Mouse (Mus musculus): Measurements from ENCODE around the gene Chrm1.
A peak's percentile ranks its signal among the peaks of the same experiment; 100 is the strongest.

Chrm1 gene

GRCm38 (mm10) chr19:8691871-8692539 lies 28.4 kb downstream of the Chrm1 start:
- DNase-seq = no peak

DNA sequence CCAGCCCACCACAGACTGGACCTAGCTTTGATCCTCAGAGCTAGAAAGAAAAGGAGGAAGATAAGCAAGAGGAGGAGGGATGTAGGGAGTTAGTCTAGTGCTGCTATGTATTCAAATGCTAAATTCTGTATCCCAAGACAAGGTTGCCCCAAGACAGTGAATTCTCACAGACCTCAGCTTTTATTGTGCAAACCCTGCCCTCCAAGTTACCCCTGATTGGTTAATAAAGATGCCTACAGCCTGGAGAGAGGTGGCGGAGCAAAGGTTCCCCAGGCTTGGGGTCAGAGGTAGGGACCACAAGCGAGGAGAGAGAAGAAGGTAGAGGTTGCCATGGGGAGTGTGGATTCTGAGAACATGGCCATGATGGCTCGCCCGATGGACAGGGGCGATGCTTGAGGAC lies 29.2 kb downstream of the Chrm1 start:
- DNase-seq = no peak

DNA sequence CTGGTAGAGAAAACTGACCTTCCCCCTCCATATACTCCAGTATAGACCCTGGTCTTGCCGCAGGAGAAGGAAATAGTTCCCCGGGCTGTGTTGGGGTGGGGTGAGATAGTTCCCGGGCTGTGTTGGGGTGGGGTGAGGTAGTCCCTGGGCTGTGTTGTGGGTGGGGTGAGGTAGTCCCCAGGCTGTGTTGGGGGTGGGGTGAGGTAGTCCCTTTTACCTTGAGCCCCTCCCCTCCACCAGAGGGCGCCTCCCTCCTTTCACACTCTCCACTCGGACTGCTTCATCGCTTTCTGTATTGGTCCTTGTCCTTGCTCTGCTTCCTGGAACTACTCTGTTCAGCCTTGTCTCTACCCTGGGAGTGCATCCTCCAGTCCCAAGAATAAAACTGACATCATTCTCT lies 31.7 kb downstream of the Chrm1 start:
- peak; percentile 56 to 77 for DNase-seq

DNA sequence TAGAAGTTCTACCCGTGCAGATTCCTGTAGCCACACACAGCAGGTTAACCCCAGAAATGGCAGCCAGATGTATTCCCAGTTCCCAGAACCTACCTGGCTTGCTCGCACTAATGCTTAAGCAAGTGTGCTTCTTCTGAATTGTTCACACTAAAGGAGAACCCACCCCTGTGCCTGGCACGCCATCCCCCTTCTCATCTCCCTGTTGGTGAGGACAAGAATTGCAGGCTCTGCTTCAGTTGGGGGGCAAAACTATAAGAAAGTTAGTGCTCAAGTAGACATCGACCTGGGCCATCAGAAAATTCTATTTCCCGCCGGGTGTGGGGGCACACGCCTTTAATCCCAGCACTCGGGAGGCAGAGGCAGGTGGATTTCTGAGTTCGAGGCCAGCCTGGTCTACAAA lies 36.1 kb downstream of the Chrm1 start:
- no peak for DNase-seq

DNA sequence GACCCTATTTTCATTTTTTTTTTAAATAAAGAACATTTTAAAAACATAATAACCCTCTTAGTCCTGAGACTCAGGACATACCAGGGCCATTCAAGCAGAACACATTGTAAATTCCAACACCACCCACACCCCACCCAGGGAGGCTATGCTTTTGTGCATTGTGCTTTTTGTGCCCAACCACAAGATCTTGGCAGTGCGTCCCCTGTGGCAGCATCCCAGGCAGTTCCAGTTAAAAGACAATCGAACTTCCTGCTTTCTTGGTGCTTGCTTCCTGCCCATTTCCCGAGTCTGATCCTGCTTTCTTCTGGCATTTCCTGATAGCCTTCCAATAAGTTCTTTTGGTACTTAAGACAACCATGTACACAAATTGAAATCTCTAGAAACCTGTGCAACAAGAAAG lies 38.9 kb downstream of the Chrm1 start:
- DNase-seq = peak; percentile 50 to 66

- DNase-seq = no peak
Observed at GRCm38 (mm10) chr19:8703571-8703970, 40.0 kb downstream of the Chrm1 start.

GRCm38 (mm10) chr19:8705026-8705708 lies 41.6 kb downstream of the Chrm1 start:
- no peak for DNase-seq

DNA sequence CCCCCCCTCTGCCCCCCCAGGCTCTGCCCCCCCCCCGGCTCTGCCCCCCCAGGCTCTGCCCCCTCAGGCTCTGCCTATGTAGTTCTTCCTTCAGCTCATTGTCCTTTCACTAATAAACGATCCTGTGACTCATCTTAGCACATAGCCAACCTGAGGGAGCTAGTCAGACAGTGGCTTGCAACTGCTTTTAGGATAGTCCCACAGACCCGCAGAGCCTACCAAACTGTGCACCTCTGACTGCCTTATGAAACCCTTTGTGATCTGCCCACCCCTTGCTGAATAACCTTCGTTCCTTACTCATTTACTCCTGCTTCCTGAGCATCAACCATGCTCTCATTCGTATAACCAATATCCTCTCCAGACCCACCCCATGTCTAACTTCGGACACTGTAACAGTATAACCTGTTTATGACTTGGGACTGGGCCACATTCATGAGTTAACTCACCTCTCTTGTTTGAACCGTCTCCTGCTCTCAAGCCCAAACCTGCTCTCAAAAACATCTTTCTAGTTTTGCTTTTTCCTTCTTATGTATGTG lies 42.6 kb downstream of the Chrm1 start:
- DNase-seq = no peak

DNA sequence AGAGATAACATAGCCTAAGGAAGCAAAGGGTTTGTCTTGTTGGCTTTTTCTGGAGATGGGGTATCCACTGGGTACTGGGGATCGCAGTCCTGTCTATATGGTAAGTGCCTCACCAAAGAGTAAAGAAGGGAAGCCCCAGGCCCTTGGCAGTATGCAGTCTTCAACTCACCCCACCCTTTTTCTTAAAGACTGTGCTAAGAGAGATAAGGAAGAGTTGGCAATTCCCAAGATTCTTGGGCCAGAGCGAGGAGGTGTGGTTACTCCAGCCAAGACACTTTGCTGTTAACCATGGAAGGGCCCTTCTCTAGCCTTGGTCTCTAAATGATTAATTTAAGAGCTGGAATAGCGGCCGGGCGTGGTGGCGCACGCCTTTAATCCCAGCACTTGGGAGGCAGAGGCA lies 43.3 kb downstream of the Chrm1 start:
- DNase-seq = no peak

DNA sequence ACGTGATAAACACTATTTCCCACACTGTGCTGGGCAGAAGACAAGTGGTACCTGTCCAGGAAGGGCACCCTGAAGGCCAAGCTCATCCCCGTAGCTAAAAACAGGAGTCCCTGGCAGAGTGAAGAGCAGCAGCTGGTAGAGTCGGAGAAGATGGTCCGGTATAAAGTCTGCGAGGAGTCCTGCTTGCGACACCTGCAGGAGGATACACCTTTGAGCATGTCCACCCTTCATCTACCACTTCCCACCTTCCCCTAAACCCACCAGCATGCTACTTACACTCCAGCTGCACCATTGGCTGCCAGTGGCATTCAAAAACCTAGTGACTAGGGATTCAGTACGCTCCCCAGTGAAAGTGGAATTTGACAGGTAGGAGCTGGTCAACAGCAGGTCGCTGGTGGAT lies 45.4 kb downstream of the Chrm1 start:
- DNase-seq = no peak

DNA sequence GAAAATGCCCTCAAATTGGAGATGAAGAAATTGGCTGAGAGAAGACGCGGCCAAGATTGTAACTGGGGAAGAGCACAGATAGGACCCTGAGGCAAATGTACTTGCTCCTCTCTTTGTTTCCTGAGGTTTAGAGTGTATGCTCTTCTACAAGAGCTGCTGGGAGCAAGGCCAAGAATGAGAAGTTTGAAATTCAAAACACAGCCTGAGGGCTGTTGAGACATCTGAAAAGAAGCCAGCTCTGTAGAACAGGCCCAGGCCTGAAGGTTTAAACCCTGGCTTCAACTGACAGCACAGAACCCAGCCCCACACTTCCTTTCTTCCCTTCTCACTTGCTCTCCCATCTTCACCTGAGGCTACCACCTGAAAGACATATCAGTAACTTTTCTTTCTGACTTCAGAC lies 46.5 kb downstream of the Chrm1 start:
- no peak for DNase-seq

DNA sequence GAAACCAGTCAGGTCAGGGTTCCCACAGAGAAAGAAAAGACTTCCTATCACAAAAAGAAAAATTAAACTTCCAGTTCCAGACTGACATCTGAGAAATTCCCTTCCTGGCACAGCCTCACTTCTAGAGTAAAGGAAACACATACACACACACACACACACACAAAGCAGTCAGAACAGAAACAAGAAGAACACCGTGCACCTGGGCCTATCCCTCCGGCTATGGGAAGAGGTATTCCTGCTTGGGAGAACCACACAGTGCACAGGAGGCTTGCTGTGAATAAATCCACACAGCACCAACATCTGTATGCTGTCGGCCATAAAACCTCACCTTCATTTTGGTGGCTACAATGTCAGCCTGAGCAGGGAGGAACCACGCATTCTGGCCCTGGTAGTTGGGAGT lies 47.9 kb downstream of the Chrm1 start:
- no peak for DNase-seq

DNA sequence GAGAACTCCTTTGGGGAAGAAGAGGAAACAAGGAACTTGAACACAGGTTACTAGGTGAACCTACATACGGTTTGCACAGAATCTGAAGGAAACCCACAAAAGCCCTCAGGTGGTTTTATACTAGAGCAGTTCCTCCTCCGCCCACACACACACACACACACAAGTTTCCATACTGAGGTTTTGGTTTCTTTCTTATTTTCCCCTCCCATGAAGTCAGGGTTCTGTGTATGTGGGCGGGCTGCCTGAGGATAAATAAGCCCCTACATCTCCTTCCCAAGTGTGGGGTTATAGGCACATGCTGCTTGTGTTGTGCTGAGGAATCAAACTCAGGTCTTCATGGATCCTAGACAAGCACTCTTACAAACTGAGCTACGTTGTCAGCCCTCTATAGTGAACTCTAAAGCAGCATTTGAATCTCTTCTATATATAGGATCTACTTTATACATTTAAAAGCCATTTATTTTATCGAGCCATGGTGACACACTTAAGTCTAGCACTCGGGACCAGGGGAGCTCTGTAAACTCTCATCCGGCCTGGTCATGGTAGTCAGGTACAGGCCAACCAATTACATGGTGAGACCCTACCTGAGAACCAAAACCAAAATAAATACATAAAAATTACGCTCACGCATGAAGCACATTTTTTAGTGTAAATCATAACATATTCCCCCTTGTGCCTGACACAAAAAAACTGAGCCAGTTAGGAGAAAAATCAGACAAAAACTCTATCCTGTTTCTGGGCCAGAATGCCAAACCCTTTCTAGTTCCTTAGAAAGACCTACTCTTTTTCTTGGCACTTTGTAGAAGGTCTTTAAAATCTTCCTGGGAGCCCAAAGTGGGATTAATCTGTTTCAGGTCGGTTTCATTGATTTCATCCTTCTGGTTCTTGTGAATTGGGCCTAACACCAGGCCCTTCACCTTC lies 48.6 kb downstream of the Chrm1 start:
- no peak for DNase-seq

DNA sequence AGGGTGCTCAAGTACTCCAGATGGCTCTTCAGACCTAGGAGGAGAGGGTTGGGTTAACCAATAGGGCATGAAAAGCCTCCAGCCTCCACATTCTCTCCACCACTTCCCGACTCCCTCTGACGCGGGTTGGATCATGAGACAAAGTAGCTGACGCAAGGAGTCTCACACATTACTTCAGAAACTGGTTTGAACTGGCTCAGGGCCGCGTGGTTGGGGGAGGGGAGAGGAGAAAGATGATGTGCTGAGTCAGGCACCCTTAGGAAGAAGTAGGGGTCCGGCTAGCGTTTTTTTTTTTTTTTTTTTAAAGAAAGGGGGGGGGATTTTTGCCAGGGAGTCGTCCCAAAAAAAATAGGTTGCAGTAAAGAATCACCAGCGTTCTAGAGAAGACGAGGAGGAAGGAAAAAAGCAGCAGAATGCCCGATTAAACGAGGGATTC lies 49.3 kb downstream of the Chrm1 start:
- peak; percentile 86 to 87 for DNase-seq

GRCm38 (mm10) chr19:8713306-8713996 lies 49.9 kb downstream of the Chrm1 start:
- peak; percentile 92 to 96 for DNase-seq

DNA sequence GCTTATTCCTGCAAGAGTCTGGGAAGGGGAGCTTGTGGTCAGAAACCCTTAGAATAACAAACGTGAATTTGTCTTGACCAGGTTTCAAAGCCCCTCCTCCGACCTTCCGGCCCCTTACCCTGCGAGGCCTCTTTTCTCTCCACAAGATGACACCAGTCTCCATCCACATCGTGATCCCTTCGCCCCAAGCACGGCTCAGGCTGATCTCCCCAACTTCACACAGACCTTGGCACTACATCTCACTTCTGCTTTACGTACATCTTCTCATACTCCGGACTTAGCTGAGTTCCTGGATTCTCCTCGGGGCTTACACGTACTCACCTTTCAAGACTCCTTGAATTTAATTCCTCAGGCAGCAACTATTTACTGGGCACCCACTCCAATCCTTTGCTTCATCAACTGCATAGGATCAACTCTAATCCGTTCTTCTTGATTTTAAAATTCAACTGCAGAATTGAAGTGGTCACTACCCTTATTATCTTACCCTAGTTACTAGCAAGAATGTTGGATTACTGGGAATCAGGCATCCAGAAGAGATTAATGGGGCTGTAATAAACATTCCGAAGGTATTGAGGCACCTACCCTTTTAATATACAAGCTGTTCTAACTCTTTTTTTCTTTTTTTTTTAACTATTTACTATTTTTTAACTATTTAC lies 50.5 kb downstream of the Chrm1 start:
- no peak for DNase-seq

DNA sequence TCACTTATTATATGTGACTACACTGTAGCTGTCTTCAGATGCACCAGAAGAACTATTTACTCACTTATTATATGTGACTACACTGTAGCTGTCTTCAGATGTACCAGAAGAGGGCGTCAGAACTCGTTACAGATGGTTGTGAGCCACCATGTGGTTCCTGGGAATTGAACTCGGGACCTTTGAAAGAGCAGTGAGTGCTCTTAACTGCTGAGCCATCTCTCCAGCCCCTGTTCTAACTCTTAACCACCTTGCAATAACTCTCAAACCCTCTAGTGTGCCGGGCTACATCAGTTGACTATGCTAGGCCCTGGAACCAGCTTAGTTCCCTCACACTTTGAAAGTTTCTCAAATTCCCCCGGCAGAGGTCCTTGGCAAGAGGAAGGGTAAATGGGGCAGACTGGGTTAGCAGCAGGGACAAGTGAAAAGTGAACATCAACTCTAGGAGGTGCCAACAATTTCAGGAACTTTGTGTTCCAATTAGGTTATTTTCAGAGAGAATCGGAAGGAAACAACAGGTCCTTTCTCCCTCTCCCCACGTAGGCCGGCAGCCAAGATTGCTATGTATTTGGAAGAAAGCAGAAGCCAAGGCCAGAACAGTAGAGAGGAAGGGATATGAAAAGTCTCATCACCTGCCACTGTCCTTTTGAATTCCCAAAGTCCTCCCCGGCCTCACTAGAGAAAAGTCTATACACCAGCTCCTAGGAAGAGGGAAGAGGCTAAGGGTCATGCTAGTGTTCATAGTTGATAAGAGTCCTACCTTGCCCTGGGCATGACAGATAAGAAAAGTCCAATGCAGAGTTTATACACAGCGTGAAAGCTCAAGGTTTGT lies 51.3 kb downstream of the Chrm1 start:
- peak in 1 of 2 experiments; percentile 35 for DNase-seq

DNA sequence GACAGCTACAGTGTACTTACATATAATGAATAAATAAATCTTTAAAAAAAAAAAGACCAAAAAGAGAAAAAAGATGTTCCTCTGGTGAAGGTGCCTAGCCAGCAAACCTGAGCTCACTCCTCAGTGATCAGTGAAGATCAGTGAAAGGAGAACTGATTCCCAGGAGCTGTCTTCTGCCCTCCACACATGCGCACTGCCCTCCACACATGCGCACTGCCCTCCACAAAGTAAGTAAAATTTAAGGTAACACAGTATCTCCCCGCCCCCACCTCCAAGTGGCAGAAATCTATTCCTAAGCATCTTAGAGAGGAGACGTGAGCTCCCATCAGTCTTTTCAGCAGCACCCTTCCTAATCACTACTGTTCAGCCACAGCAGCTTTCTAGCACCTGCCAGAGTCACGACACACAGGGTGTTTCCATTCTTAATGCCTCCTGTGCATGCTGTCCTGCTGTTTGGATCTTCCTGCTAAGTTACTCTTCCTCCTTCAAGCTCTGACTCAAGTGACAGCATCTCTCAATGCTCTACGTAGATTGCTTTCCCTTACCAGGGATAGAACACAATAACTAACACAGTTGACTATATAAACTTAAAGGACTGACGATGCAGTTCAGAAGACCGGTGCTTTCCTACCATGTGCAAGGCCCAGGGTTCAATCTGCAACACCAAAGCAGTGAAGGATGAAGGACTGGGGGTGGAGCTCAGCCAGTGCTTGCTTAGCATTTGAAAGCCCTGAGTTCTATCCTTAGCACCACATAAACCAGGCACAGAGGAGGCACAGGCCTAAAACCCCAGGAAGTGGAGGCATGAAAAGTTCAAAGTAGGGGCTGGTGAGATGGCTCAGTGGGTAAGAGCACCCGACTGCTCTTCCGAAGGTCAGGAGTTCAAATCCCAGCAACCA lies 52.5 kb downstream of the Chrm1 start:
- DNase-seq = no peak

DNA sequence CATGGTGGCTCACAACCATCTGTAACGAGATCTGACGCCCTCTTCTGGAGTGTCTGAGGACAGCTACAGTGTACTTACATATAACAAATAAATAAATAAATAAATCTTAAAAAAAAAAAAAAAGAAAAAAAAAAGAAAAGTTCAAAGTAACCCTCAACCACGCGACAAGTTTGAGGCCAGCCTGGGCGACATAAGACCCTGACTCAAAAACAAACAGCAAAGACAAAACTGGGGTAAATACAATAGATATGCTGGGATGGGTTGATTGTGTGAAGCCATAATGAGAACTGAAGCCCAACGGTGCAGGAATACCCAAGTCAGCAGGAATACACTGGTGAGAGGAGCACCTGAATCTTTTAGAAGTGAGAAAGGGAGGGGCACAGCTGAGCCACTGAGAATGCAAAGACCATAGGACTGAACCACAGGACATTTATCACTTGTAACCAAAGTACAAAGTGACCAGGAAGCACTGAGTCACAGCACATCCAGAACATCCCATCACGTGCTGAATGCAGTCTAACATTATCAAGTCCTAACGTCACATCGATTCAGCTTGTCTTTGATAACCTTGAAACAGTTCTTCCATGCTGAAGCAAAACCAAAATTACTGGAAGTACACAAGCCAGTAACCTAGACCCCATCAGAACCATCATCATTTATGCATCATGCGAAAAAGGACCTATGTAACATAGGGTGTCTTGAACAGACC lies 53.3 kb downstream of the Chrm1 start:
- no peak for DNase-seq
